Mouse (Mus musculus) ZHBTc4 (cell line): Measurements from ENCODE around the gene Btbd35f1.
"Not testable (repeated sequence)": the region's sequence is repeated elsewhere in the genome, so short reads cannot be mapped to it uniquely, and the experiment has no call there.

Experiments used
- DNase-seq: peaks from one replicate; pipeline ENCODE4 v3.0.0-alpha.2; 2011; ENCODE audit warnings: low read depth, low spot score

The Btbd35f1 gene

GRCm38 (mm10) chrX:32559755-32560154, at the start of gene Btbd35f1:
Btbd35f1 (plus strand) TSS chrX:32560055.
- DNase-seq = not testable (repeated sequence)

DNA sequence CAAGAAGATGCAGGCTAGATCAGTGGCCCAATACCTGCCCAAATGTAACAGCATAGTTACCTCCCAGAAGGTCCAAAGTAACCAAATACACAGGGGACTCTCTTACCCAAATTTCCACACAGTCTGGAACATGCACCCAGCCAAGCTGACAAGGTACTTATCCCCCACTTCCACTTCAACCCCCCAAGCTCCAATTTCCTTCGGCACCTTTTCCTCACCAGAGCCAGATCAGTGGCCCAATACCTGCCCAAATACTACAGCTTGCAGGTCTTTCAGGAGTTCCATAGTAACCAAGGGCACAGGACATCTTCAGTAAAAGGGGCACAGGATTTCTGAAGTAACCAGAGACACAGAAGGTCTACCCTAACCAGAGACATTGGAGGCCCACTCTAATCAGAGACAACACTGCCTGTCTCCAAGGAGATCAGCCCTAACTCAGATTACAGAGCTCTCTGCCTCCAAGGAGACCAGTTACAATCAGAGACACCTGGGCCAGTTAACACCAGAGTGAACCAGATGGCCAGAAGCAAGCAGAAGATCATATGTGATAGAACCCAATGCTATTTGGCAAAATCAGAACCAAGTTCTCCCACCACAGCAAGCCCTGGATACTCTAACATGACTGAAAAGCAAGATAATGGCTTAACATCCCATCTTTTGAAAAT, 31.2 kb downstream of the Btbd35f1 start:
- DNase-seq = not testable (repeated sequence)

- not testable (repeated sequence) for DNase-seq
Observed at GRCm38 (mm10) chrX:32601008-32601407, 41.2 kb downstream of the Btbd35f1 start.

- DNase-seq = not testable (repeated sequence)
Observed at GRCm38 (mm10) chrX:32601425-32601824, 41.6 kb downstream of the Btbd35f1 start.
